Mouse (Mus musculus): Measurements from ENCODE around the gene Mgat5. TPM values are rescaled to one million over a fixed set of nuclear protein-coding genes. Genes with fewer than 3 reads are reported as not detected.
A peak's percentile ranks its signal among the peaks of the same experiment; 100 is the strongest.

Gene Mgat5
- polyA plus RNA-seq, 1 experiment from 2014 or later: 4.9 TPM

- Histone ChIP-seq H3K4me1 (peaks cover 62% of the 10 kb centered on the region), H3K9me3 (no peaks in the 10 kb centered on the region)
- DNase-seq (ENCODE audit: low spot score): peak; percentile 81
Observed at GRCm38 (mm10) chr1:127442880-127443877, 238.4 kb downstream of the Mgat5 start.

GRCm38 (mm10) chr1:127444836-127445485, 240.1 kb downstream of the Mgat5 start:
- peak overlapping the region; percentile 78 for H3K27ac ChIP-seq (replicated peaks)
- H3K4me1 ChIP-seq: peaks cover 54% of the 10 kb centered on the region
- DNase-seq (ENCODE audit: low spot score): peak; percentile 58
- 39% methylated on average over 5 of the region's 5 CpGs for WGBS
- 0 out of 2 replicates have a peak, but pooled peaks cover 3% of the 10 kb centered on the region for H3K9me3 ChIP-seq
- H3K36me3 ChIP-seq (replicated peaks): peaks cover 28% of the 10 kb centered on the region
- H3K27me3 ChIP-seq (replicated peaks; ENCODE audit: low read depth, poor library complexity, severe bottlenecking): no peaks in the 10 kb centered on the region
- no peak overlapping the region for H3K4me3 ChIP-seq

More at GRCm38 (mm10) chr1:127442880-127443877, 238.4 kb downstream of the Mgat5 start:
- WGBS: 19% methylated on average over 14 of the region's 14 CpGs
- Histone ChIP-seq H3K27ac (replicated peaks) (peak overlapping the region; percentile 78), H3K4me3 (no peak overlapping the region), H3K36me3 (replicated peaks) (peaks cover 18% of the 10 kb centered on the region), H3K27me3 (replicated peaks; ENCODE audit: low read depth, poor library complexity, severe bottlenecking) (no peaks in the 10 kb centered on the region)

GRCm38 (mm10) chr1:127453397-127453796, 248.6 kb downstream of the Mgat5 start:
- 91% methylated on average over 6 of the region's 6 CpGs for WGBS
- Histone ChIP-seq H3K27me3 (replicated peaks; ENCODE audit: low read depth, poor library complexity, severe bottlenecking) (no peaks in the 10 kb centered on the region), H3K36me3 (replicated peaks) (peaks cover 22% of the 10 kb centered on the region), H3K9me3 (0 out of 2 replicates have a peak, but pooled peaks cover 3% of the 10 kb centered on the region), H3K4me1 (peaks cover 3% of the 10 kb centered on the region), H3K27ac (replicated peaks) (no peak overlapping the region), H3K4me3 (no peak overlapping the region)
- DNase-seq (ENCODE audit: low spot score): no peak

GRCm38 (mm10) chr1:127459015-127459451, 254.2 kb downstream of the Mgat5 start:
- Histone ChIP-seq H3K36me3 (replicated peaks) (peaks cover 4% of the 10 kb centered on the region), H3K4me3 (no peak overlapping the region), H3K4me1 (peaks cover 13% of the 10 kb centered on the region), H3K27ac (replicated peaks) (peak overlapping the region; percentile 77), H3K27me3 (replicated peaks; ENCODE audit: low read depth, poor library complexity, severe bottlenecking) (no peaks in the 10 kb centered on the region), H3K9me3 (no peaks in the 10 kb centered on the region)
- peak; percentile 75 for DNase-seq (ENCODE audit: low spot score)
- WGBS: 10% methylated on average over 6 of the region's 6 CpGs

GRCm38 (mm10) chr1:127459576-127459975, 254.8 kb downstream of the Mgat5 start:
- peaks cover 13% of the 10 kb centered on the region for H3K4me1 ChIP-seq
- H3K27ac ChIP-seq (replicated peaks): no peak overlapping the region; the same call in 1 of the 2 replicates
- no peaks in the 10 kb centered on the region for H3K27me3 ChIP-seq (replicated peaks; ENCODE audit: low read depth, poor library complexity, severe bottlenecking)
- peaks cover 4% of the 10 kb centered on the region for H3K36me3 ChIP-seq (replicated peaks)
- no peak overlapping the region for H3K4me3 ChIP-seq
- no peak for DNase-seq (ENCODE audit: low spot score)
- no peaks in the 10 kb centered on the region for H3K9me3 ChIP-seq
- 66% methylated on average over 7 of the region's 7 CpGs for WGBS

GRCm38 (mm10) chr1:127461017-127461416, 256.2 kb downstream of the Mgat5 start:
- H3K4me3 ChIP-seq: no peak overlapping the region
- WGBS: 88% methylated on average over 9 of the region's 9 CpGs
- H3K27me3 ChIP-seq (replicated peaks; ENCODE audit: low read depth, poor library complexity, severe bottlenecking): no peaks in the 10 kb centered on the region
- H3K9me3 ChIP-seq: no peaks in the 10 kb centered on the region
- no peak for DNase-seq (ENCODE audit: low spot score)
- no peak overlapping the region for H3K27ac ChIP-seq (replicated peaks)
- peaks cover 13% of the 10 kb centered on the region for H3K4me1 ChIP-seq
- H3K36me3 ChIP-seq (replicated peaks): peaks cover 4% of the 10 kb centered on the region

GRCm38 (mm10) chr1:127464041-127464440, 259.2 kb downstream of the Mgat5 start:
- no peaks in the 10 kb centered on the region for H3K9me3 ChIP-seq
- H3K27me3 ChIP-seq (replicated peaks; ENCODE audit: low read depth, poor library complexity, severe bottlenecking): no peaks in the 10 kb centered on the region
- no peak for DNase-seq (ENCODE audit: low spot score)

GRCm38 (mm10) chr1:127465292-127465691, 260.5 kb downstream of the Mgat5 start:
- Histone ChIP-seq H3K27ac (replicated peaks) (no peak overlapping the region), H3K4me1 (peaks cover under 1% of the 10 kb centered on the region; the same call in 1 of the 2 replicates), H3K27me3 (replicated peaks; ENCODE audit: low read depth, poor library complexity, severe bottlenecking) (no peaks in the 10 kb centered on the region), H3K4me3 (no peak overlapping the region), H3K36me3 (replicated peaks) (no peaks in the 10 kb centered on the region; the same call in none of the 2 replicates), H3K9me3 (no peaks in the 10 kb centered on the region)
- WGBS: 68% methylated on average over 6 of the region's 6 CpGs
- no peak for DNase-seq (ENCODE audit: low spot score)

More at GRCm38 (mm10) chr1:127464041-127464440, 259.2 kb downstream of the Mgat5 start:
- WGBS: 90% methylated on average over 6 of the region's 6 CpGs
- Histone ChIP-seq H3K4me3 (no peak overlapping the region), H3K27ac (replicated peaks) (no peak overlapping the region), H3K4me1 (peaks cover 3% of the 10 kb centered on the region; the same call in 1 of the 2 replicates), H3K36me3 (replicated peaks) (peaks cover 4% of the 10 kb centered on the region)

GRCm38 (mm10) chr1:127467238-127467637, 262.4 kb downstream of the Mgat5 start:
- no peaks in the 10 kb centered on the region for H3K27me3 ChIP-seq (replicated peaks; ENCODE audit: low read depth, poor library complexity, severe bottlenecking)
- WGBS: 96% methylated on average over 5 of the region's 5 CpGs

GRCm38 (mm10) chr1:127470175-127470574, 265.4 kb downstream of the Mgat5 start:
- 81% methylated on average over 4 of the region's 4 CpGs for WGBS
- Histone ChIP-seq H3K27ac (replicated peaks) (no peak overlapping the region), H3K36me3 (replicated peaks) (peaks cover 17% of the 10 kb centered on the region; the same call in 1 of the 2 replicates), H3K4me3 (no peak overlapping the region), H3K4me1 (no peaks in the 10 kb centered on the region), H3K27me3 (replicated peaks; ENCODE audit: low read depth, poor library complexity, severe bottlenecking) (no peaks in the 10 kb centered on the region), H3K9me3 (no peaks in the 10 kb centered on the region)
- DNase-seq (ENCODE audit: low spot score): no peak

More at GRCm38 (mm10) chr1:127467238-127467637, 262.4 kb downstream of the Mgat5 start:
- Histone ChIP-seq H3K36me3 (replicated peaks) (peaks cover 12% of the 10 kb centered on the region; the same call in 1 of the 2 replicates), H3K4me3 (no peak overlapping the region), H3K4me1 (no peaks in the 10 kb centered on the region), H3K9me3 (no peaks in the 10 kb centered on the region), H3K27ac (replicated peaks) (no peak overlapping the region)
- DNase-seq (ENCODE audit: low spot score): no peak

GRCm38 (mm10) chr1:127475756-127476155, 270.9 kb downstream of the Mgat5 start:
- Histone ChIP-seq H3K4me3 (no peak overlapping the region), H3K9me3 (no peaks in the 10 kb centered on the region), H3K27ac (replicated peaks) (no peak overlapping the region), H3K4me1 (no peaks in the 10 kb centered on the region), H3K36me3 (replicated peaks) (peaks cover 36% of the 10 kb centered on the region), H3K27me3 (replicated peaks; ENCODE audit: low read depth, poor library complexity, severe bottlenecking) (no peaks in the 10 kb centered on the region)
- WGBS: 96% methylated on average over 5 of the region's 5 CpGs
- DNase-seq (ENCODE audit: low spot score): no peak

- 73% methylated on average over 10 of the region's 10 CpGs for WGBS
Observed at GRCm38 (mm10) chr1:127482911-127483310, 278.1 kb downstream of the Mgat5 start.

More at GRCm38 (mm10) chr1:127482911-127483310, 278.1 kb downstream of the Mgat5 start:
- H3K9me3 ChIP-seq: no peaks in the 10 kb centered on the region
- no peak overlapping the region for H3K4me3 ChIP-seq
- H3K36me3 ChIP-seq (replicated peaks): peaks cover 23% of the 10 kb centered on the region
- DNase-seq (ENCODE audit: low spot score): no peak
- no peaks in the 10 kb centered on the region for H3K4me1 ChIP-seq
- H3K27ac ChIP-seq (replicated peaks): no peak overlapping the region
- H3K27me3 ChIP-seq (replicated peaks; ENCODE audit: low read depth, poor library complexity, severe bottlenecking): no peaks in the 10 kb centered on the region
